Mouse (Mus musculus): Measurements from ENCODE around the gene Alkbh4.

Alkbh4 gene

DNA sequence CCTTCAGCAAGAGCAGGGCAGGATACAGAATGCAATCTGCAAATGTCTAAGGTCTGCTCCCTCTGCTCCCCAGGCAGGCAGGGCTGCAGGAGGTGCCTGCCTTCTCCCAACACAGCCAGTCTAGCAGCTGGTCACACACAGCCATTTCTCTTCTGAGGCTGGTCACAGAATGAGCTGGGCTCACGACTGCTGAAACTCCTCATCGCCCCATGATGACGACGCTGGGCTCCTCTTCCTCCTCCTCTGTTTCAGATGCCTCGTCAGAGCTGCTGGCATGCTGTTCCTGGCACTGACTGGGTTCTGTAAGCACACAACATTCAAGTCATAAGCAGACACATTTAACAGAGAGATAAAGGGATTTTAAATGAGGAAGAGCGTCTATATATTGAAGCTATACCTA lies 45.3 kb downstream of the Alkbh4 start:
- no peak for DNase-seq (ENCODE audit: low spot score in 2 of 2)

DNA sequence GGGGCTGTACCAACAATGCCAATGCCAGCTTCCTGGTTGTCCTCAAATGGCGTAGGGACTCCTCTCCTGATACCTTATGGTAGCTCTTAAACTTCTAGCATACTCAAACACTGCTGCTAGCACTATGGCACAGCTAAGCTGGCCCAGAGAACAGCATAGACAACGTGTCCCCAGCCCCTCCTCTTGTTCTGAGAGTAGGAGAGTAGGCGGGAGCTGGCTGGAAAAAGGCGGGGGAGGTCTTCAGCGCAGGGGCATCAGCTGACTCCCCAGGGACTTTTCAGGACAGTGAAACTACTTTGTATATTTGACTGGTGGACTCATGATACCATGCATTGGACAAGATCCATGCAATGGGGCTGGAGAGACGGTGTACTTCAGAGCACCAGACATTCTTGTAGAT lies 46.1 kb downstream of the Alkbh4 start:
- DNase-seq (ENCODE audit: low spot score in 2 of 2) = no peak

DNA sequence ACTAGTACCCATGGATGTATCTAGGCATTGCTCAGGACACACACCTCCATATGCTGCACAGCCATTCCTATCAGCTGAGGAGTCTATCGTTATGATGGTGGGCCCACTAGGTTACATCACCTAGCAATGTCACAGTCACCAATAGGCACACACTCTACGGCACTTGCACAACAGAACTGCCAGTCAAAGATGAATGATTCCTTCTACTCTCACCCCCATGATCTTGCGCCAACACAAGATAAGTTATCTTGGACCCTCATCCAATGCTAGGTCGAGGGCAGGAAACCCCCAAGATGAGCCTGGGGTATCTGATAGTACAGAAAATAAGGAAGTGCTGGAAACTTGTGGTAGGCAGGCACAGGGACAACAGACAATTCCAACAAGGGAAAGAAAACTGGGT lies 46.9 kb downstream of the Alkbh4 start:
- no peak for DNase-seq (ENCODE audit: low spot score in 2 of 2)

DNA sequence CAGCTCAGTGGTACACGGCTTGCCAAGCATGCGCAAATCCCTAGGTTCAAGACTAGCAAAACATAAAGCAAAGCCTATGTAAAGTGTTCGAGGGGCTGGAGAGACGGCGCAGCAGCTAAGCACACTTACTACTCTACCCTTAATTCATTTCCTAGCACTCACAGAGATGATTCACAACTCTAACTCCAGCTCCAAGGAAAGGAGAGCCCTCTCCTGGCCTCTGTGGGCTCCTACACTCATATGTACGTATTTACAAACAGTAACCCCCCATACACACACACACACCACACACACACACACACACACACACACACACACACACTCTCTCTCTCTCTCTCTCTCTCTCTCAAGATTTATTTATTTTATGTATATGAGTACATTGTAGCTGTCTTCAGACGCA lies 47.8 kb downstream of the Alkbh4 start:
- DNase-seq (ENCODE audit: low spot score in 2 of 2) = no peak

DNA sequence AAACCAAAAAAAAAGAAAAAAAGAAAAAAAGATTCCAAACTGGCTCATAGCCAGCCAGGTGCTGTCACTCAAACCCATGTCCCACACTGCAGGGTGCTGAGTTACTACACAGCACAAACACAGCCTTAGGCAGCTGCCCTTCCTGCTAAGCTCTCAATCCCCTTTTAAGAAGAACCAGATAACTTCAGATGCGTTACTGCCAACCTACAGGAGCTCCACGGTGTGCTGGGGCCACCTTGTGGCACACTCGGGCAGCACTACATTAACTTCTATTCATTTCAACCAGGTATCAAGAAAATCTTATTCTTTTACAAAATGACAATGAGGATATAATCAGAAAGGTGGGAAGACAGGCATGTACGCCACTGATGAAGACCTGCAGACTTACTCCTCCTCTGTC lies 50.8 kb downstream of the Alkbh4 start:
- DNase-seq (ENCODE audit: low spot score in 2 of 2) = peak in 1 of 2 experiments; percentile 75
